ENCODE assay signal across 16 mouse cellular contexts in the genomic region with DNA sequence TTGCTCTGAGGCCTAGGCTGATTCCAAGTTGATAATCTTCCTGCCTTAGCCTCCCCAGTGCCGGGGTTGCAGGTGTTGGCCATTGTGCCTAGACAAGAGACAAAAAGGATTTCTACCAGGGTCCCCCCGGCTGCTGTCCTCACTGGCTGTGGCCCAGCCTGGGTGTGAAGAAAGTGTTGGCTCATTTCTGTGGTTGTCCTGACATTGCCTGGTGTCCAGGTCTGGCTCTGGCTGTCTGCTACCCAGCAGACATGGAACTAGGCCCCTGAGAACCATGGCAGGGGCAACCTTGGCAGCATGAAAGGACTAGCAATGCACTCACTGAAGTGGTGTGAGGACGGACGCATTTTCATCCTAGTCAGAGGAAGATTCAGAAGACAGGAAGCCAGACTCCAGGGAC. TPM values are rescaled to one million over a fixed set of nuclear protein-coding genes. Genes with fewer than 3 reads are reported as not detected.
DNase-seq lines count a peak whose midpoint lies in the region; ATAC-seq lines count a peak whose summit lies in the region.
"Had no signal": no experiment of that assay in that cellular context is flagged by ENCODE, and none has a peak within 500 bp of the region (broad histone marks: within the 10 kb centered on the region; RNA-seq: fewer than 3 reads in every experiment).

No protein-coding gene starts in this region.

- peak; percentile 22 for DNase-seq in cerebellum, adult 11 months
- DNase-seq in cerebellum, postnatal 14 days, result no peak
- no peak for DNase-seq in heart, postnatal 36 days
- DNase-seq in testis, postnatal 10 days (ENCODE audit: low spot score), result no peak
- no peak for DNase-seq in thymus, postnatal 14 days
- DNase-seq: adrenal gland, postnatal 36 days; cerebellum, adult 18-20 months; gastrocnemius, postnatal 10 days; kidney, adult 2 months had no signal

- intact Hi-C loops in heart, postnatal 36 days (cut with DNase I), result no loop called here

- no peak overlapping the region for H3K9ac ChIP-seq in heart, embryonic 16.5 days (ENCODE audit: low read length)
- H3K9ac ChIP-seq in hindbrain, embryonic 13.5 days, result peak overlapping the region; percentile 14
- H3K9ac ChIP-seq in midbrain, embryonic 16.5 days (ENCODE audit: low read depth, low read length), result no peak overlapping the region
- H3K9ac ChIP-seq: limb, embryonic 15.5 days had no signal

- no peaks in the 10 kb centered on the region for H3K36me3 ChIP-seq in heart, embryonic 16.5 days (ENCODE audit: control insufficient read depth, insufficient read depth)
- no peaks in the 10 kb centered on the region; the same call in 1 of the 2 replicates for H3K36me3 ChIP-seq in hindbrain, embryonic 13.5 days
- H3K36me3 ChIP-seq in midbrain, embryonic 16.5 days (ENCODE audit: control insufficient read depth, insufficient read depth, low read length), result no peaks in the 10 kb centered on the region
- H3K36me3 ChIP-seq: limb, embryonic 15.5 days had no signal

- H3K4me1 ChIP-seq in heart, embryonic 16.5 days (ENCODE audit: control insufficient read depth, insufficient read depth, low read length), result peaks cover 60% of the 10 kb centered on the region
- peaks cover 99% of the 10 kb centered on the region for H3K4me1 ChIP-seq in hindbrain, embryonic 13.5 days (replicated peaks)
- H3K4me1 ChIP-seq in midbrain, embryonic 16.5 days (ENCODE audit: control insufficient read depth, insufficient read depth, low read length), result peaks cover 74% of the 10 kb centered on the region

- H3K27ac ChIP-seq in heart, embryonic 16.5 days (ENCODE audit: low read length), result peak overlapping the region; percentile 41; the same call in 1 of the 2 replicates
- H3K27ac ChIP-seq in hindbrain, embryonic 13.5 days, result no peak overlapping the region
- 0 out of 2 replicates have a peak overlapping the region, but pooled peaks have one; percentile 35 for H3K27ac ChIP-seq in midbrain, embryonic 16.5 days (ENCODE audit: low read length)

- 72% methylated on average over 4 of the region's 4 CpGs for WGBS in heart, embryonic 16.5 days
- 67% methylated on average over 4 of the region's 4 CpGs for WGBS in hindbrain, embryonic 13.5 days
- WGBS in midbrain, embryonic 16.5 days, result 67% methylated on average over 4 of the region's 4 CpGs

- H3K27me3 ChIP-seq in heart, embryonic 16.5 days (ENCODE audit: control insufficient read depth, insufficient read depth, low read length), result no peaks in the 10 kb centered on the region
- no peaks in the 10 kb centered on the region for H3K27me3 ChIP-seq in hindbrain, embryonic 13.5 days
- H3K27me3 ChIP-seq in midbrain, embryonic 16.5 days (ENCODE audit: control insufficient read depth, insufficient read depth, low read depth, low read length), result no peaks in the 10 kb centered on the region
- H3K27me3 ChIP-seq: limb, embryonic 15.5 days had no signal

- H3K4me3 ChIP-seq in heart, embryonic 16.5 days (ENCODE audit: low read length), result no peak overlapping the region
- no peak overlapping the region for H3K4me3 ChIP-seq in hindbrain, embryonic 13.5 days
- H3K4me3 ChIP-seq in midbrain, embryonic 16.5 days (ENCODE audit: low read depth, low read length), result no peak overlapping the region
- H3K4me3 ChIP-seq: limb, embryonic 15.5 days had no signal

- ATAC-seq in heart, embryonic 16.5 days (replicated peaks; ENCODE audit: extremely low read depth, insufficient read depth, low FRiP score), result no peak
- ATAC-seq in hindbrain, embryonic 13.5 days (ENCODE audit: low FRiP score), result no peak
- ATAC-seq in midbrain, embryonic 16.5 days, result no peak
- ATAC-seq: lung, postnatal 0 days had no signal

- H3K9me3 ChIP-seq in heart, embryonic 16.5 days (replicated peaks; ENCODE audit: control insufficient read depth, low read length), result no peaks in the 10 kb centered on the region
- H3K9me3 ChIP-seq in hindbrain, embryonic 13.5 days, result no peaks in the 10 kb centered on the region
- no peaks in the 10 kb centered on the region for H3K9me3 ChIP-seq in midbrain, embryonic 16.5 days (replicated peaks; ENCODE audit: control insufficient read depth, low read length, poor library complexity, severe bottlenecking)
- H3K9me3 ChIP-seq: limb, embryonic 15.5 days had no signal

- H3K4me2 ChIP-seq in heart, embryonic 16.5 days (ENCODE audit: low read depth, low read length), result no peak overlapping the region
- no peak overlapping the region for H3K4me2 ChIP-seq in hindbrain, embryonic 13.5 days
- H3K4me2 ChIP-seq in midbrain, embryonic 16.5 days (ENCODE audit: low read length), result no peak overlapping the region
- H3K4me2 ChIP-seq: limb, embryonic 15.5 days had no signal

RNA-seq across cellular contexts. Expression of a gene that starts 16.9 kb away (rescaled TPM):
- polyA plus RNA-seq in heart, embryonic 16.5 days (2015; fragmentation: Nextera tagmentation; extraction: Ambion mirVana), result 21.2 and 22.3 TPM in 2 replicates
- total RNA-seq in heart, postnatal 36 days (2021), result 10 to 100 TPM; 13.3 to 13.6 TPM
- 78.9 and 87.9 TPM in 2 replicates for polyA plus RNA-seq in hindbrain, embryonic 13.5 days (2015; fragmentation: Nextera tagmentation; extraction: Ambion mirVana)
- 78.4 and 82.0 TPM in 2 replicates for polyA plus RNA-seq in midbrain, embryonic 16.5 days (2015; fragmentation: Nextera tagmentation; extraction: Ambion mirVana)

RNA-seq across cellular contexts. Expression of a gene that starts 24.0 kb away (rescaled TPM):
- 1.3 and 1.4 TPM in 2 replicates for polyA plus RNA-seq in heart, embryonic 16.5 days (2015; fragmentation: Nextera tagmentation; extraction: Ambion mirVana)
- total RNA-seq in heart, postnatal 36 days (2021), result 1 to 10 TPM in 1 of 2 experiments, under 1 TPM in 1; 0.84 to 1.3 TPM
- 2.1 and 3.6 TPM in 2 replicates for polyA plus RNA-seq in hindbrain, embryonic 13.5 days (2015; fragmentation: Nextera tagmentation; extraction: Ambion mirVana)
- polyA plus RNA-seq in midbrain, embryonic 16.5 days (2015; fragmentation: Nextera tagmentation; extraction: Ambion mirVana), result 2.3 and 3.6 TPM in 2 replicates
- total RNA-seq: monocyte, adult 5-6 weeks had no signal

RNA-seq across cellular contexts. Expression of a gene that starts 33.2 kb away (rescaled TPM):
- polyA plus RNA-seq in heart, embryonic 16.5 days (2015; fragmentation: Nextera tagmentation; extraction: Ambion mirVana), result 0.43 and 1.1 TPM in 2 replicates
- 1 to 10 TPM; 2.6 to 3.7 TPM for total RNA-seq in heart, postnatal 36 days (2021)
- 0.52 and 1.0 TPM in 2 replicates for polyA plus RNA-seq in hindbrain, embryonic 13.5 days (2015; fragmentation: Nextera tagmentation; extraction: Ambion mirVana)
- polyA plus RNA-seq in midbrain, embryonic 16.5 days (2015; fragmentation: Nextera tagmentation; extraction: Ambion mirVana), result 1.1 and 1.2 TPM in 2 replicates
- polyA plus RNA-seq: heart, postnatal 0 days had no signal

RNA-seq across cellular contexts. Expression of a gene that starts 33.3 kb away (rescaled TPM):
- polyA plus RNA-seq in heart, embryonic 16.5 days (2015; fragmentation: Nextera tagmentation; extraction: Ambion mirVana), result 0.30 TPM in 1 of 2 replicates, not detected in the other
- total RNA-seq in heart, postnatal 36 days (2021), result not detected
- 0.08 and 0.13 TPM in 2 replicates for polyA plus RNA-seq in hindbrain, embryonic 13.5 days (2015; fragmentation: Nextera tagmentation; extraction: Ambion mirVana)
- polyA plus RNA-seq in midbrain, embryonic 16.5 days (2015; fragmentation: Nextera tagmentation; extraction: Ambion mirVana), result not detected in 2 replicates
- total RNA-seq: adrenal gland, postnatal 36 days; gastrocnemius, postnatal 10 days; monocyte, adult 5-6 weeks had no signal
- polyA plus RNA-seq: heart, postnatal 0 days; kidney, adult 2 months; limb, embryonic 15.5 days; lung, postnatal 0 days had no signal

RNA-seq across cellular contexts. Expression of a gene that starts 53.7 kb away (rescaled TPM):
- 28.6 and 29.1 TPM in 2 replicates for polyA plus RNA-seq in heart, embryonic 16.5 days (2015; fragmentation: Nextera tagmentation; extraction: Ambion mirVana)
- 10 to 100 TPM in 1 of 2 experiments, 1 to 10 TPM in 1; 9.6 to 11.5 TPM for total RNA-seq in heart, postnatal 36 days (2021)
- polyA plus RNA-seq in hindbrain, embryonic 13.5 days (2015; fragmentation: Nextera tagmentation; extraction: Ambion mirVana), result 40.8 and 46.8 TPM in 2 replicates
- 42.3 and 46.3 TPM in 2 replicates for polyA plus RNA-seq in midbrain, embryonic 16.5 days (2015; fragmentation: Nextera tagmentation; extraction: Ambion mirVana)
